Mouse (Mus musculus) activated CD4-positive, CD25-positive, alpha-beta regulatory T cell (primary cell): Measurements from ENCODE around the gene Grm2. TPM values are rescaled to one million over a fixed set of nuclear protein-coding genes. Genes with fewer than 3 reads are reported as not detected.

Source experiments
- polyA plus RNA-seq, 2 experiments: library from polyadenylated mRNA; unstranded; fragments of 100-300 nt; shearing (Covaris generic); gene quantifications; one replicate each; pipeline ENCODE4 v1.2.1; 2017

The Grm2 gene
- polyA plus RNA-seq, result under 1 TPM in 1 of 2 experiments, not detected in 1; 0.09 TPM

DNA sequence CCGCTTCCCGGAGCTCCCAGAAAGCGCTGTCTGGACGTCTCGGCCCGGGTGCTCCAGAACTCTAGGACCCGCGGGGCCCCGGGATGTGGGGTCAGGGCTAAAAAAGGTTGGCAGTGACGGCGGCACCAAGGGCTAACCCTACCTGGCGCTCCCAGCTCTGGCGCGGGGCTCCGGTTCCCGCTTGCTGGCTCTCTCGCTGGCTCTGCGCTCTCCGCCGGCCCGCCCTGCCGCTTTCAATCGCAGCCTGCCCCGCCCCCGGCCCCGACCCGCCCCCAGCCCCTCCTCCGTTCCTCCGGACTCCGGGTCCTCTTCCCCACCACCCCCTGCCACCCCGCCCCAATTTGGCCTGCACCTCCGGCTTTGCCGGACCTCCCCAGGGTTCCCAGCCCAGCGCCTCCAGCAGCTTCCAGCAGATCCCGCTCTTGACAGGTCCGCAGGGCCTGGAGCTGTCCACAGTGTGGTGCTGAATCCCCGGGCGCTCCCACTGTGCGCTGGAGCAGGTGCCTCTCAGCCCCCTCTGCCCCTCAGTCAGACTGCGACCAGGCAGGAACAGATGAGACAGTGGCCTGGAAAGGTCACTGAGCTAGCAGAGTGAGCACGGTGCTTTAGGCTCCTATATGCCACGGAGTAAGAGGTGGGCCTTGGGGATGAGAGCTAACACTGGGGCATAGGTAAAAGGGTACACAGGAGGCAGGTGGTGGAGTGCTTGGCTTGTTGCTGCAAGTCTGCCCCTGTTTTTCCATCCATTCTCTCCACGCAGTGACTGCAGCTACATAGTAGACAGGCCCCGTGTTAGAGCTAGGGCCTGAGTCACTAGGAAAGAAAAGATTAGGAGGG is at the start of gene Grm2:
Gene Grm2 (minus strand): TSS at position 199 of the 837 bp plus-strand sequence.

DNA sequence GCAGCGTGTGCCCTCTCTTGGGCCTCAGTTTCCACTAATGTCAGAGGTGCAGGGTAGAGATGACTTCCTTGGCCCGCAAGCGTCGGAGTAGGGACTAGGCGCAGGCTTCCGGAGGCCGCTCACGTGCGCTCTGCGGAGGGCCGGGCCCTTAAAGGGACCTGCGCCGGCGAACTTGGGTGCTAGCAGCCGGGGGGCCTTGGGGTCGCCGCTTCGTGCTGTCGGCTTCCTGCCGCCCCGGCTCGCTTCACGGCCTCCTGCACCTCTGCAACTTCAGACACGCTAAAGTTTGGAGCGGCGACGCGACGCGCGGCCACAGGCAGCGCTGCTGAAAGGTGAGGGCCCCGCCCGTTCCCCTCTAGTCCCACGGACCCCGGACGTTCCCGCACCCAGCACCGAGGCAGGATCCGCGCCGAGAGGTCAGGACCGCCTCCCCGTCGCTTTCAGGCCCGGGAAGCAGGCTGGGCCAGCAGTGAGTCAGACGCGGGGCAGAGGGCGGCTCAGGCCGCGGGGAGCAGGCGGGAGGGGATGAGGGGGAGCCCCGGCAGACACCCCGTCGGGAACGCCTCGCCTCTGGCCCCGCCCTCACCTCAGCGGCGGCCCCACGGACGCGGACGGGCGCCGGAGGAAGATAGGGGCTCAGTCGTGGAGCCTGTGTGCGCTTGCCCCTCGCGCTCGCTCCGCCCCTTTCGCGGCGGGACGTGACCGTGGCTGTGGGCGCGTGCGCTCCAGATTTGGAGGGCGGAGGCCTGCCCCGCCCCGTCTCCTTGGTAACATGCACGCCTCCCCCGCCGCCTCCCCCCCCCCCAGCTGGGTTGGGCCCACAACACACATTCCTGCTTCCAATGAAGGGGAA is 29.6 kb upstream of the Grm2 start, which contains the start of gene Tex264:
Gene Tex264 (minus strand): TSS at position 679 of the 853 bp plus-strand sequence.

GRCm38 (mm10) chr9:106626282-106626681 is 29.6 kb downstream of the Grm2 start, which contains the start of gene Iqcf6:
Gene Iqcf6 (plus strand): TSS chr9:106626582.

Other genes starting within 250 kb of the Grm2 start
- 100 to 1,000 TPM; 570 to 948 TPM for gene Rpl29, start 226.6 kb downstream of the Grm2 start, polyA plus RNA-seq
- 10 to 100 TPM; 10.1 to 16.3 TPM for gene Acy1, start 217.8 kb downstream of the Grm2 start, polyA plus RNA-seq
- gene Abhd14b, start 208.6 kb downstream of the Grm2 start, polyA plus RNA-seq, result 1 to 10 TPM; 4.6 to 5.4 TPM
- gene Abhd14a, start 208.4 kb downstream of the Grm2 start, polyA plus RNA-seq, result 10 to 100 TPM in 1 of 2 experiments, 1 to 10 TPM in 1; 7.4 to 14.2 TPM
- 10 to 100 TPM; 13.7 to 15.9 TPM for gene Pcbp4, start 202.8 kb downstream of the Grm2 start, polyA plus RNA-seq
- gene Gpr62, start 190.1 kb downstream of the Grm2 start, polyA plus RNA-seq, result under 1 TPM; 0.11 to 0.39 TPM
- 10 to 100 TPM; 46.5 to 70.2 TPM for gene Rrp9, start 180.1 kb downstream of the Grm2 start, polyA plus RNA-seq
- 10 to 100 TPM; 51.2 to 60.8 TPM for gene Parp3, start 179.1 kb downstream of the Grm2 start, polyA plus RNA-seq
- under 1 TPM in 1 of 2 experiments, not detected in 1; 0.34 TPM for gene Iqcf1, start 156.1 kb downstream of the Grm2 start, polyA plus RNA-seq
- gene Iqcf5, start 141.5 kb downstream of the Grm2 start, polyA plus RNA-seq, result not detected
- under 1 TPM in 1 of 2 experiments, not detected in 1; 0.82 TPM for gene Iqcf3, start 94.5 kb downstream of the Grm2 start, polyA plus RNA-seq
- gene Iqcf4, start 85.1 kb downstream of the Grm2 start, polyA plus RNA-seq, result not detected
- not detected for gene Iqcf6, start 29.5 kb downstream of the Grm2 start, polyA plus RNA-seq
- 10 to 100 TPM; 61.0 to 64.1 TPM for gene Tex264, start 29.8 kb upstream of the Grm2 start, polyA plus RNA-seq
- 1 to 10 TPM; 6.4 to 7.5 TPM for gene Rad54l2, start 133.1 kb upstream of the Grm2 start, polyA plus RNA-seq
- 10 to 100 TPM; 25.8 to 29.9 TPM for gene Dcaf1, start 165.8 kb upstream of the Grm2 start, polyA plus RNA-seq
- gene Rbm15b, start 231.3 kb upstream of the Grm2 start, polyA plus RNA-seq, result 10 to 100 TPM; 16.8 to 24.2 TPM
- gene Manf, start 235.9 kb upstream of the Grm2 start, polyA plus RNA-seq, result 100 to 1,000 TPM; 157 to 169 TPM